Mouse (Mus musculus): ENCODE data around the gene Gm15737. TPM values are rescaled to one million over a fixed set of nuclear protein-coding genes. Genes with fewer than 3 reads are reported as not detected.
A peak's percentile ranks its signal among the peaks of the same experiment; 100 is the strongest.

Gene Gm15737
- total RNA-seq (2021), result not detected in 2 replicates
- long read RNA-seq, result 0 reads

GRCm38 (mm10) chr6:92869089-92869581, at the start of gene Gm15737:
Gene Gm15737 (plus strand): TSS chr6:92869357.
- DNase-seq, result no peak

DNA sequence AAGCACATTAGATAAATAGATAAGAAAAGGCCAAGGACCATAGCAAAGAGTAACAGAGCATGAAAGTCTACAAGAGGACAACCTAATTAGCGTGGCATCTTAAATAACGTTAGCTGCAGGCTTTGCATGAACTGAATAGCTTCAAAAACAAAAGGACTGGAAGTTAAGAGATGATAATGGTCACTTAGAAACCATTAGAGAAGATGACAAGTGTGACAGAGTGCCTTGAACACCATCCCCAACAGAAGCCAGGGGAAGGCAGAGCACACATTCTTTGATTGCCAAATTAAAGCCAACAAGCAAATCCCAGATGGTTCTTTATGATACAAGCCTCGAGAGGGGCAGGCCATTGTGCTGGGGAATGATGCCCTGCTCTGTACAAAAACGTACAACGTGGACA, 47.6 kb upstream of the Gm15737 start:
- no peak for DNase-seq

DNA sequence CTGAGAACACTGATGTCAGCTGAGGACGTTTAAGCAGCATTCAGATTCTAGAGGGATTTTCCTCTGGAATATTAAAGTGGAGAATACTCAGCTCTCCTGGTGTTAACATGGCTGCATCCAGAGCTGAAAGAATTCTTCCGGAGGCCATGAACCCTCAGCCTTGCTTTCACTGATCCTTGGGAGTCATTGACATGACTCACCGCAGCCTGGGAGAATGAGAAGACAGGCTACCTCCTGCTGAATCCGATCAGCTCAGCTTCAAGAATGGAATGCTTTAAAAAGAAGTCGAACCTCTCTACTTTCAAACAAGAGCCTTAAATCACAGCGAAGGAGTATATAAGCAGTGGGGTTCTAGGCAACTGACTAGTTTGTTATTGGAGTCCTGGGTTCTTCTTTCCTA, 47.2 kb upstream of the Gm15737 start:
- no peak for DNase-seq

DNA sequence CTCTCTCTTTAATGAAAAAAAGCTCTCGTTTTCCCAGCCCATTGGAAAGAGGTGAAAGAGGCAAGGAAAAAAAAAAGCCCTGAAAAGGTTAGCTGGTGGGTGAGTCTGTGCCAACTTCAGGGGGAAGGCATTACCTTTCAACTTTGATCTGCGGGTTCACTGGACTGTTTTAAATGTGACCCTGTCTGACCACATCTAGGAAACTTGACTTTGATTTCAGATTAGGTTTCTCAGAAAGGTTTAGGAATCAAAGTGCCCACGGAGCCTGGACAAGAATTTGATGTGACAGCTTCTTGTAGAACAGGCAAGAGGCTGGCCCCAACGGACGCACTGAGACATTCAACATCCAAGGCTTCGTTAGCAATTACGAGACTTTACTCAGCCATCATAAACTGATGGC, 45.2 kb upstream of the Gm15737 start:
- no peak for DNase-seq

DNA sequence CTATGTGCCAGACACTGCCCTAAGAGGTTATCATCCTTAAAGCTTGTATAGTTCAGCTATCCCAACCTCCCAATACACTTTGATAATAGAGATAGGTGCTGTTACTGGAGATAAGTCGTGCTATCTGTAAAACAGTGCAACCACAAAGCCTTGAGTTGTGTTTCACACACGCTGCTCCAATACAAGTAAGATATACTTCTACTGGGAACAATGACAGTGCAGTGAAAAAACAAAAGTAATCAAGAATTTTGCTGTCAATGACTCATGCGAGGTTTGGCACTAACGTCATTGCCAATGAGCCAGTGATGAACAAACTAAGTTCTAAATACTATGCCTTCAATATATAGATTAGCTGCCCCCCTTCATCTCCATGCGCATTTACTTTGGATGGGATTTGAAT, 42.6 kb upstream of the Gm15737 start:
- no peak for DNase-seq

- no peak for DNase-seq
Measured at GRCm38 (mm10) chr6:92827360-92827759, 41.8 kb upstream of the Gm15737 start.

DNA sequence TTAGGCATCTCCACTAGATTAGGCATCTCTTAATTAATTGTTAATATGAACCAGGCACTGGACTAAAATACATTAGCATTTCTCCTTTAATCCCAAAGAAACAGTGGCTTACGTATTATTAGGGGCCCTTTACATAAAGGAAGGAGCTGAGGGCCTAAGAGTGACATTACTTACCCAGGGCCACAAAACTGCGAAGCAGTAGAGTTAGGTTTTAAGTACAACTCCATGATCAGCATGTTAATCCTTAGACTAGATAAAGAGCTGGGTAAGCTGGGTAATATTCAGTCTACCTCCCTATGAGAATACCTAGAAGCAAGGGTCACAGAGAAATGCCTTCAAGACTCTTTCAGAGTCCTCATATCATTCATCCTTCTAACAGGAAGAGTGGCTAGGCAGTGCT, 40.0 kb upstream of the Gm15737 start:
- no peak for DNase-seq

GRCm38 (mm10) chr6:92831106-92831505, 38.1 kb upstream of the Gm15737 start:
- DNase-seq, result no peak

GRCm38 (mm10) chr6:92842000-92842399, 27.2 kb upstream of the Gm15737 start:
- DNase-seq, result no peak

GRCm38 (mm10) chr6:92843474-92843873, 25.7 kb upstream of the Gm15737 start:
- DNase-seq, result no peak

GRCm38 (mm10) chr6:92845898-92846297, 23.3 kb upstream of the Gm15737 start:
- DNase-seq, result no peak

DNA sequence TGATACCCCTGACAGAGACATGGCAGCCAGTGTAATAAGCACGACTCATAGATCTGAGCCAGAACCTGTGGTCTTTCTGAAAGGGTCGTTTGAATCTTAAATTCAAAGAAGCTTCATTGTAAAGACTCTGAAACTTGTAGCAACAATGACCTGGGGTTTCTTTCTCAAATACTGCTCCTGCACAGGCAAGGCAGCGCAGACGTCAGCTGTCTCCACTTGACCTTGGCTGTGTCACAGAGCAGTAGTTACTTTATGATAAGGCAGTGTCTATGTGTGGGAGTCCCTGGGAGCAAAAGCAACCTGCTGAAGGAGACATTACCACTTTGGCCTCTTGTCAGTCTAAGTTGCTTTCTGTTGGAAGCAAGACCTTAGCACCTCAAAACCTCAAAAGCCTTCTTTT, 22.5 kb upstream of the Gm15737 start:
- DNase-seq, result peak; percentile 22

GRCm38 (mm10) chr6:92849208-92849607, 19.9 kb upstream of the Gm15737 start:
- no peak for DNase-seq

GRCm38 (mm10) chr6:92850250-92850649, 18.9 kb upstream of the Gm15737 start:
- peak; percentile 39 for DNase-seq

GRCm38 (mm10) chr6:92854873-92855272, 14.3 kb upstream of the Gm15737 start:
- DNase-seq, result no peak

DNA sequence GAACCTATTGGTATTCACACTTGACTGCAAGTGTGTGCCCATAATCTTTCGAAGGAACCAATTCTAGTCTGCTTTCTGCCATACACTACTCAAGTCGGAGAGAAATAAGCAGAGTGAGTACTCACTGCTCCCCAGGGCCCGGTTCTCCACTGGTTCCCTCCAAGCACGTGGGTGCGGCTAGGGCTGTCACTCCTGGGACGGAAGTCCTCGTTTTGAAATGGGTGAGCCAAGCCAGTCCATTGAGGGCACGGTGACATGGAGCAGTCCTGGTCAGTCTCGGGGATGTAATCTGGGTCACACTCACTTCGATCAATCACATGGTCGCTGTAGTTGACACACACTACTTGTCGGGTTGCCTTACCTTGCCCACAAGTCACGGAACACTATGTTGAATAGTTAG, 11.4 kb upstream of the Gm15737 start:
- DNase-seq, result no peak

DNA sequence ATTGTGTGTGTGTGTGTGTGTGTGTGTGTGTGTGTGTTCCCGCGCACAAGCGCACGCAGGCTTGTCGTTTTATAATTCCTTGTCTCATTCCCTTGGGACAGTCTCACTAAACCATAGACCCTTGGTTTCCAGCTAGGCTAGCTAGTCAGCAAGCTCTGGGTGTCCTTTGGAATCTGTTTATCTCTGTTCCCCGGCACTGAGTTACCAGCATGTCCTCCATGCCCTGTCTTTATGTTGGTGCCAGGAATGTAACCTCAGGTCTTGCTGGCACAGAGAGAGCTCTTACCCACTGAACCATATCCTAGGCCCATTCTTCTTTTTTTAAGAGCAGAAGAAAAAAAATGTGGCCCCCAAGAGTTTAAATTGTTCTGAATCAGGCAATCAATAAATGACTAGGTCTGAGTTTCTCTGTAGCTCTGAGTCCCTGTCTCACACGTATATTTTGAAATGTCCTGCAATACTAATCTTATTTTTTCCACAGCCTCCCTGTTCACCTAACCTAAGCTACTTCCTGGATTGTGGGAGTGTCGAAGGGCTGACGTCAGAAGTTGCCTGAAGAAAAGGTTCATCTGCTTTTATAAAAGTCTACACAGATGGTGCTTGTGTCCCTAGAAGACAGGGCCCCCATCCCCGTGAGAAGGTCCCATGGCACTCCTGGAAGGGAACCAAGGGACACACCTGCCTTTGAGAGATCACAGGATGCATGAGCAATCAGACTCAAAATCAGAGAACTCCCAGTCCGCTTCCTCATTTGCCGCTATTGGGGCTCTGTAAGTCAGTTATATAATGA, 10.2 kb upstream of the Gm15737 start:
- DNase-seq, result no peak

- no peak for DNase-seq
Measured at GRCm38 (mm10) chr6:92860285-92860912, 8.8 kb upstream of the Gm15737 start.

- DNase-seq, result no peak
Measured at GRCm38 (mm10) chr6:92862599-92862998, 6.6 kb upstream of the Gm15737 start.

- no peak for DNase-seq
Measured at GRCm38 (mm10) chr6:92869582-92870219, 544 bp downstream of the Gm15737 start.

DNA sequence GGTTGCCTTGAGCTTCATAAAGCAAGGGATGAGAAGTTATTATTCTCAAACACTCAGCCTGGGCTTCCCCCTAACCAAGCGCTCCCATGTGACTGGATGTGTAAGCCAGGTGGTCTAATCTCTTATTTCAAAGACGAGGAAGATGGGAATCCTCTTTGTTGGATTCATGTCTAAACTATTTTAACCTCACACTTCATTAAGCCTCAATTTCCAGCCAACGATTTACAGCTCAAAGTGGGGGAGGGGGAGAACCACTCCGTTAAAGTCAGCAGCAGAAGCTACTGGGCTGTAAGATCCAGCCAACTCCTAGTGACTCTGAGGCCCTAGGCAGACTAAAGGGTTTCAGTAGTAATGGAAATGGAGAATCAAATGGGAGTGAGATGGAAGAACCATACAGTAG, 2.7 kb downstream of the Gm15737 start:
- DNase-seq, result no peak

DNA sequence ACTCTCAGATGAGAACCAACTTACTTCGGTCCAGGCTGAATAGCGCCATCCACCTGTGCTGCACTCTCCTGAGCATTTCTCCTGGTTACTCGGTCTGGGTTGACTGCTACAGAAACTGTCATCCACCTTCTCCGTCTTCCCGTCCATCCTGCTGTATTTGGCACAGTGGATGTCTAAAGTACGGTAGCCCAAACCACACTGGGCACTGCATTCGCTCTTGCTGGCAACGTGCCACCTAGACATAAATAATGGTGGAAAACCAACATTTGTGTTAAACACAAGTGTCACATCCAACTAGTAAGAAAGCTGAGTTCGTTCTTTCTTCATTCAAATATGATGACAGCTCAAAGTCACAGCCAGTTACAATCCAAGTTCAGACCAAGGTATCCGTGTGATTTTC, 3.6 kb downstream of the Gm15737 start:
- no peak for DNase-seq

DNA sequence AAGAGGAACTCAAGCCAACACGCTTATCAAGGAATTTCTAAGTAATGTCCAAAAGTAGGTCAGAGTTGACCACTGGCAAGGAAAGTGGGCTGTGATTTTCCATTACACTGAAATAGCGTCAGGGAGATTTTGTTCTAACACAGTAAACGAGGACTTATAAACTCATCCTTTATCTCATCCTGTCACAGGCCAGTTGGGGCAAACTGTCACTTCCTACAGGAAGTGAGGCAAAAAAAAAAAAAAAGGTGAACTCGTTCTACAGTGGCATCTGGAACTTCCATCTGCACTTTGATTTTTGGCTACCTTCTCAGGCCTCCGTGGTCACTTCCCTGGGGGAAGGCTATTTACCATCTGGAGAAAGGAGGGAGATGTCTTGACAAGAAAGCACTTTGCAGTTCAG, 5.7 kb downstream of the Gm15737 start:
- DNase-seq, result no peak
